Mouse (Mus musculus) brain, embryonic 14.5 days (tissue): ENCODE results near the gene Zmynd8.

ENCODE experiments used
- CTCF ChIP-seq: fragments of 200-500 bp; IDR thresholded peaks from 2 replicates; pipeline ENCODE4 v1.5.1; 2012; ENCODE audit warnings: inconsistent platforms, mild to moderate bottlenecking, moderate library complexity, borderline replicate concordance; ENCODE audit not compliant: insufficient read depth, insufficient read length; ENCODE audit errors: extremely low read depth
- POLR2A ChIP-seq: fragments of 200-500 bp; IDR thresholded peaks from 2 replicates; pipeline ENCODE4 v1.6.1; 2012; ENCODE audit warnings: mild to moderate bottlenecking, inconsistent platforms, borderline replicate concordance; ENCODE audit not compliant: poor library complexity, insufficient read depth, insufficient read length, severe bottlenecking; ENCODE audit errors: extremely low read depth

DNA sequence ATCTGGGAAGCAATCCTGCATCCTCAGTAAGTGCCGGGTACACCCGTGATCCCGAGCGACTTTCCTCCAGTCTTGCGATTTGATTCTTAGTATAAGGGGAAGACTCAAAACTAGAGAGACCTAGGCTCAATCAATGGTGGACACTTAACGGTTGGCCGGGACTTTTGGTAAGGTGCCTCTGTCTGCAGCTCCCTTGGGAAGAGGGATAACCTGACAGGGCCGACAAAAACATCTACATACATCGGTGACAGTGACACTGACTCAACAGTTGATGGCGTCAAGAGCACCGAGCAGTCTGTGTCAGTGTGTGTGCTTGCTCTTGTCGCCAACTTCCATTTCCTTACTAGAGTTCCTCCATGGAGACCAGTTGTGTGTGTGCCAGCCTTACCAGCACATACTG lies 77.1 kb downstream of the Zmynd8 start:
- TF ChIP-seq CTCF = no peak
- no peak for TF ChIP-seq POLR2A
